Mouse (Mus musculus) heart, embryonic 16.5 days (tissue): Measurements from ENCODE around the gene Rap1gds1. TPM values are rescaled to one million over a fixed set of nuclear protein-coding genes. Genes with fewer than 3 reads are reported as not detected.

Source experiments
- ATAC-seq: fragments of 200-750 bp; cut with Nextera tagmentation; replicated peaks from 2 replicates; pipeline ENCODE4 v1.8.0; 2017; ENCODE audit warnings: moderate number of reproducible peaks; ENCODE audit not compliant: insufficient read depth, low FRiP score; ENCODE audit errors: extremely low read depth
- H3K27ac ChIP-seq: fragments of 300-500 bp; sonication (generic); 2 replicates; pipeline ENCODE4 v1.5.1; 2014; ENCODE audit warnings: mild to moderate bottlenecking, low read length, control low read depth, moderate library complexity
- H3K27me3 ChIP-seq: fragments of 300-500 bp; sonication (generic); 2 replicates; pipeline ENCODE4 v1.6.1; 2014; ENCODE audit warnings: low read length, mixed read lengths; ENCODE audit not compliant: control insufficient read depth, insufficient read depth
- H3K36me3 ChIP-seq: fragments of 300-500 bp; sonication (generic); 2 replicates; pipeline ENCODE4 v1.6.1; 2014; ENCODE audit not compliant: control insufficient read depth, insufficient read depth
- H3K4me1 ChIP-seq: fragments of 300-500 bp; sonication (generic); 2 replicates; pipeline ENCODE4 v1.6.1; 2014; ENCODE audit warnings: low read length, mixed read lengths; ENCODE audit not compliant: control insufficient read depth, insufficient read depth
- H3K4me2 ChIP-seq: fragments of 300-500 bp; sonication (generic); 2 replicates; pipeline ENCODE4 v1.6.1; 2014; ENCODE audit warnings: low read depth, mild to moderate bottlenecking, control low read depth, low read length
- H3K4me3 ChIP-seq: fragments of 300-500 bp; sonication (generic); 2 replicates; pipeline ENCODE4 v1.5.1; 2014; ENCODE audit warnings: mild to moderate bottlenecking, control low read depth, low read length
- H3K9ac ChIP-seq: fragments of 300-500 bp; sonication (generic); 2 replicates; pipeline ENCODE4 v1.6.1; 2014; ENCODE audit warnings: low read length, control low read depth
- H3K9me3 ChIP-seq: fragments of 300-500 bp; sonication (generic); replicated peaks from 2 replicates; pipeline ENCODE4 v1.6.1; 2016; ENCODE audit warnings: low read length; ENCODE audit not compliant: control insufficient read depth
- WGBS: fragments of 180-500 bp; shearing (Covaris S2); extraction: QIAGEN DNeasy Blood & Tissue Kit; methylation state at CpG from one replicate; pipeline ENCODE4 v1.1.7; 2014; 5-methylcytosine and 5-hydroxymethylcytosine counted together
- polyA plus RNA-seq: library from polyadenylated mRNA; unstranded; fragments of >200 nt; fragmentation: Nextera tagmentation; extraction: Ambion mirVana; gene quantifications from 2 replicates; pipeline ENCODE4 v1.2.1, GENCODE M21; 2015

Gene Rap1gds1
- polyA plus RNA-seq, 1 experiment from 2014 or later, result 56.2 TPM

DNA sequence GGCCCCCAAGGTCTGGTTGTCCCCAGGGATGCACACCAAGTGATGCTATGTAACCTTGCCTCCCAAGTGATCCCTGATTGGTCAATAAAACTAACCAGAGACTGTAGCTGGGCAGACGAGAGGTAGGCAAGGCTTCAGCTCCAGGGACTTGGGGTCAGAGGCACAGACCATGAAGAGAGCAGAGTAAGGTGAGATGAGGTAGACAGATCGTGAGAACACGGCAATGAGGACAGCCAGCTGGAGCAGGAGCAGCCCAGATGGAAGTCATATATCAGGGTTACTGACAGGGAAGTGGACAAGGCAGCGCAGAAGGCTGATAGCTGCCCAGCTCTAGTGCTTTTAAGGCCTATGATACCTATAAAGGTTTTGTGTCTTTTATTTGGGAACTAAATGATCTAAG is 5.5 kb downstream of the Rap1gds1 start:
- no peak for ATAC-seq
- 66% methylated on average over 4 of the region's 4 CpGs for WGBS

DNA sequence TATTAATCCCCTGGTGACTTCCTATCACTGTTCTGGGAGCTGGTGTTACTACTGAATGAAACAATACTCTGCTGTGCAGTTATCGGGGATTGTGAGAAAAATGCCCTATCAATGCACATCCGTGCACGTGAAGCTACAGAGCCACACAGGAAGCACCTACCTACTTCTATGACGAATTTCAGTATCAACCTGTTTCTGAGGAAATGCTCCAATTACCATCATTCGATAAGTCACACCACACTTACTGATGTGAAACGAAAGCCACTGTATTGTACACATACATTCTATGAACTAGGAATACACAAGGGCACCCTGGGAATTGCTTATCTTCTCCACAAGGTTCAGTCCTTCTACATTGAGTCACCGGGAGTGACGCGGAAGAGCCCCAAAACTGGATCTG is 10.9 kb downstream of the Rap1gds1 start:
- no peak for ATAC-seq
- H3K36me3 ChIP-seq, result peaks cover 3% of the 10 kb centered on the region; the same call in 1 of the 2 replicates
- H3K4me2 ChIP-seq, result no peak overlapping the region
- H3K4me1 ChIP-seq, result no peaks in the 10 kb centered on the region
- no peaks in the 10 kb centered on the region for H3K9me3 ChIP-seq
- no peak overlapping the region for H3K4me3 ChIP-seq
- WGBS, result 91% methylated on average over 9 of the region's 9 CpGs
- H3K9ac ChIP-seq, result no peak overlapping the region
- no peaks in the 10 kb centered on the region for H3K27me3 ChIP-seq
- no peak overlapping the region for H3K27ac ChIP-seq

More for the DNA sequence above, 5.5 kb downstream of the Rap1gds1 start:
- H3K4me2 ChIP-seq, result no peak overlapping the region
- no peak overlapping the region for H3K9ac ChIP-seq
- no peak overlapping the region for H3K27ac ChIP-seq
- peaks cover 11% of the 10 kb centered on the region for H3K4me1 ChIP-seq
- H3K27me3 ChIP-seq, result no peaks in the 10 kb centered on the region
- H3K9me3 ChIP-seq, result no peaks in the 10 kb centered on the region
- H3K36me3 ChIP-seq, result no peaks in the 10 kb centered on the region
- no peak overlapping the region for H3K4me3 ChIP-seq

DNA sequence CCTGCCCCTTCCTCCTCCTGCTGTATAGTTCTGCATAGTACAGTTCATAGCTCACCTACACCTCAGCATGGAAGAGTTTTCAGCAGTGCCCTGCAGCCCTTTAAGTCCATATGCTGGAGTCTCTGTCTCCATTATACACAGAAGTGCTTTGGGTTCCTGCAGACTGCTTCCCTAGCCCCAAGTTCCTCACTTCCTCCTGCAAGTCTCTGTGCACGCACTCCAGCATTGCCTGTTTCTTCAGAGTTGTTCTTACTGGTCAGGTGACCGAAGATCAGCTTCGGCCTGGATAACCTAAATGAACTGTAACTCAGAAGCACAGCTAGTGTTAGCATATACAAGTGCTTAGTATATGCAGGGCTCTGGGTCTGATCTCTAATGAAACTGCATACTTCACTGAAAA is 12.9 kb downstream of the Rap1gds1 start:
- H3K36me3 ChIP-seq, result peaks cover 3% of the 10 kb centered on the region; the same call in 1 of the 2 replicates
- no peaks in the 10 kb centered on the region for H3K9me3 ChIP-seq
- no peak overlapping the region for H3K4me2 ChIP-seq
- H3K4me3 ChIP-seq, result no peak overlapping the region
- WGBS, result 82% methylated on average over 3 of the region's 3 CpGs
- no peak for ATAC-seq
- no peak overlapping the region for H3K27ac ChIP-seq
- no peaks in the 10 kb centered on the region for H3K27me3 ChIP-seq
- no peak overlapping the region for H3K9ac ChIP-seq
- no peaks in the 10 kb centered on the region for H3K4me1 ChIP-seq

DNA sequence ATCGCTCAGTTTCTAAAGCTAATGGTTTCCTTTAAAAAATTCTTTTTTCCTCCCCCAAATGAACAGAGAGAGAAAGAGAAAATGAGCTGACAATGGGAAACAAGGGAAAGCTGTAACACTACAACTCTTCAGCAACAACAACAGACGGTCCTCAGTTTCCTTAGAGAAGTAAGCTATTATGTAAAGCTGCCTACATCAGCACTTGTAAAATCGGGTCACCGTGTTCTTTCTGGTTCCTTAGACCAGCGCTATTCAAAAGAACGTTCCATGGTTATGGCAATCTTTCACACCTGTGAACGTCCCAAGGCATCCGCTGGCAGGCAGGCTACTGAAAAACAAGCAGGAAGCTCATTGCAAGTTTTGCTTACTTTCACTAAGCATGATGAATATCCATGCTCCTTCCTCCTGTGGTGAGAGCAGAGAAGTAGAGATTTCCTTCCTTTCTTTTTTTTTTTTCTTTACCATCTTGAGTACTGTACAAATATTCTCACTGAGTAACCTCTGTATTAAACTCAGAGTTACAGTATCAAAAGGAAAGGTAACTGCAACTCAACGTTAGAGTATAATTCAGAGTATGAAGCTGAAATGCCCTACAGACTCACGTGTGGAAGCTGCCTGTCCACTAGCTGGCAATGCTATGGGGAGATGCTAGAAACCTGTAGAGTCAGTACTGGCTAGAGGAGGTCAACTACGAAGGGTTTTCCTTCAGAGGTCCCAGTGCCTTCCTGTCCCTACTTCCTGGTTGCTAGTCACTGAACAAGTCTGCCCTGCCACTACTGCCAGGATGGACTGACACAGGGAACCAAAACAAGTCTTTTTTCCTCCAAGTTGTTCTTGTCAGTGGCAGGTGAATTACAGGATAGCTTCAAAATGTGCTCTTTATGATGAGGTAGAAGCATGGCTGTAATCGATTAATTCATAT is 26.0 kb downstream of the Rap1gds1 start:
- Histone ChIP-seq H3K27me3 (no peaks in the 10 kb centered on the region), H3K9me3 (no peaks in the 10 kb centered on the region), H3K4me1 (no peaks in the 10 kb centered on the region), H3K4me3 (no peak overlapping the region), H3K36me3 (peaks cover 13% of the 10 kb centered on the region), H3K27ac (no peak overlapping the region), H3K9ac (no peak overlapping the region), H3K4me2 (no peak overlapping the region)
- 83% methylated on average over 12 of the region's 12 CpGs for WGBS
- ATAC-seq, result no peak

DNA sequence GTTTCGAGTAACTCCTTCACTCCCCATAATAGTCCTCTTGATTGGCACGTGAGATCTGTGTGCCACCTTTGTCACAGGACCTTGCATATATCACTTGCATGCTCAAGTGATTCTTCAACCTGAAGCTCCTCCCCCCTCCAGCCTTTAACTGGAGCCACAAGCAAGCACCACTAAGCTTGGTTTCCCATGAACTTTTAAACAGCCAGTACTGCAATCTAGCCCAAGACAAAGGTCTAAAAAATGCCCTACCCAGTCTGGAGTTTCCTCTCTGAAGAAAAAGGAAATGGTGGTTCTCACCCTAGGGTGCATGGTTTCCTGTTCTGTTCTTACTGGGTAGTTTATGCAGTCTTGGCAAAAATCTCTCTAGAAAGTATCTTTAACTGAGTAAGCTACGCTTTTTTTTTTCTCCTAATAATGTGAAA is 32.6 kb downstream of the Rap1gds1 start:
- ATAC-seq, result peak; percentile 73
- Histone ChIP-seq H3K4me3 (no peak overlapping the region), H3K9ac (no peak overlapping the region), H3K9me3 (peaks cover 6% of the 10 kb centered on the region; the same call in 1 of the 2 replicates), H3K27me3 (no peaks in the 10 kb centered on the region), H3K4me2 (no peak overlapping the region), H3K27ac (peak overlapping the region; percentile 45), H3K4me1 (peaks cover 7% of the 10 kb centered on the region; the same call in 1 of the 2 replicates), H3K36me3 (peaks cover 8% of the 10 kb centered on the region; the same call in 1 of the 2 replicates)
- 62% methylated on average over 3 of the region's 3 CpGs for WGBS

DNA sequence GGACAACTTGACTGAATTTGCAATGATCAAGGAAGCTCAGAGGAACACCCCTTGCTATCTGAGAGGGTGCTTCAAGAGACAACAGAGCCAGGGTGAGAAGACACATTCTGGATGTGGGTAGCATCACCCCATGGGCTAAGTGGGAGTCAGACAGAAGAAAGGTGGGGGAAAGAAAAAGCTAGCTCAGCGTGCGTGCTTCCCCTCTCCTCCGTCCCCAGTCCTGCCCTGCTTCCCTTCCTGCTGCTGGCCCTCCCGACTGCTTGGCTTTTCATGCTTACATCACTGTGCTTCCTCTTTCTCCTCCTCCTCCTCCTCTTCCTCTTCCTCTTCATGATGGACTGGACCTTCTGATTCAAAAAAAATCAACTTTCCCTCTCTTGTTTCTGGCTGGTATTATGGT is 33.1 kb downstream of the Rap1gds1 start:
- Histone ChIP-seq H3K4me1 (peaks cover 7% of the 10 kb centered on the region; the same call in 1 of the 2 replicates), H3K36me3 (peaks cover 8% of the 10 kb centered on the region; the same call in 1 of the 2 replicates), H3K9me3 (peaks cover 6% of the 10 kb centered on the region; the same call in 1 of the 2 replicates), H3K4me2 (no peak overlapping the region), H3K9ac (no peak overlapping the region), H3K4me3 (no peak overlapping the region), H3K27ac (peak overlapping the region; percentile 48; the same call in 1 of the 2 replicates), H3K27me3 (no peaks in the 10 kb centered on the region)
- ATAC-seq, result no peak
- 67% methylated on average over 4 of the region's 4 CpGs for WGBS

DNA sequence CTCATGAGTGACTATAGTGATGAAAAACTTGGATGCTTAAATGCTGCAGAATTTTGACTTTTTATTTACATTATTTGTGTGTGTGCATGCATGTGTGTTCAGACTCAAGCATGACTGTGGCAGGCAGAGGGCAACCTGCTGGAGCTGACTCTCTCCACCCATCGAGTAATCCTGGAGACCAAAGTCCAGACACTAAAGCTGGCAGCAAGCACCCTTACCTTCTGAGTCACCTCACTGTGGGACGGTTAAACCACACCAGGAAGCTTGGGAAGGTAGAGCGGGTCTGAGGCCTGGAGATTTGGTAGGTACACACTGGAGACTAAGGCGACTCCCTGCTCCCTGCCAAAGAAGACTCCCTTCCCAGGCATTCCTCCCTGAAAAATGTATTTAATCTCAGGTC is 38.0 kb downstream of the Rap1gds1 start:
- Histone ChIP-seq H3K9ac (no peak overlapping the region), H3K4me1 (no peaks in the 10 kb centered on the region), H3K4me3 (no peak overlapping the region), H3K27ac (no peak overlapping the region), H3K9me3 (peaks cover 9% of the 10 kb centered on the region), H3K4me2 (no peak overlapping the region), H3K36me3 (peaks cover 10% of the 10 kb centered on the region; the same call in 1 of the 2 replicates), H3K27me3 (no peaks in the 10 kb centered on the region)
- 82% methylated on average over 4 of the region's 4 CpGs for WGBS
- no peak for ATAC-seq

DNA sequence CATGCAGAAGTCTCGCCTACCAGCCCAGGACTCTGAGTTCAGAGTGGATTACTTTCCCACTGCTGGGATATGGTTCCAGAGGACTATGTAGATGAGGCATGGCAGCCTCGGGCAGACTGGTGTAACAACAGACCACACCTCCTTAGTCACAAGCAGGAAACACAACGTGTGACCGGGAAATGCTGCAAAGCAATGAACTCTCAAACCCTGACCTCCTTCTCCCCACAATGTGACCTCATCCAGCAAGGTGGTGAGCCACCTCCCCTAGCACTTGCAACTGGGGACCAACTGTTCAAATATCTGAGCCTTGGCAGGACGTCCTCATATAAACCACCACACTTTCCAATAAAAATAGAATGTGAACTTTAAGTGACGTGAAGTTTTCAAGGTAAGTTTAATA is 41.8 kb downstream of the Rap1gds1 start:
- H3K36me3 ChIP-seq, result peaks cover 3% of the 10 kb centered on the region; the same call in 1 of the 2 replicates
- H3K27ac ChIP-seq, result no peak overlapping the region
- no peaks in the 10 kb centered on the region for H3K4me1 ChIP-seq
- no peak overlapping the region for H3K9ac ChIP-seq
- peaks cover 3% of the 10 kb centered on the region for H3K9me3 ChIP-seq
- WGBS, result 84% methylated on average over 6 of the region's 6 CpGs
- H3K4me2 ChIP-seq, result no peak overlapping the region
- no peaks in the 10 kb centered on the region for H3K27me3 ChIP-seq
- no peak overlapping the region for H3K4me3 ChIP-seq
- ATAC-seq, result no peak

DNA sequence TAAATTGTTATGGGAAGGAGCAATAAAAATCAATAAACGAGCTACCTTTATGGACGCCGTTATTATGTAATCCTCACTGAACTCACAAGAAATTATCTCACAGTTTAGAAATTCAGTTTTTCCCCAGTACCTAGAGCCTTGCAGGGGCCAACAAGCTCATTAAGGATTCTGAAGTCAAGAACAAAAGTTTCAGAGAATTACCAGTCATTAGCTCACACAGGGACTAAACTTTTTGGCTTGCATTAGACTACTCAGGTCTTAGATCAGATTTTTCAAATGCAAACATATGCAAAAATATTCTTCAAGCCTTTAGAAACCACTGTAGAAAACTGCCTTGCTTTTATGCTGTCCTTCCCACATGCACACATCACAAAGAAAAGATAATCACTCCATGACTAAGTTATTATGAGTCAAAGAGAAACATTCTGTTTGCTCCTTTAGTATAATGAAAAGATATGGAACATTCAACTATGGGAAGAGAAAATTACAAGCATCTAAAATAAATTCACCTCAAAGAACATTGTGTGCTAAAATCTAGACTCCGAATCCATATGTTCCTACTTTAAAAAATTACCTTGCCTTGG is 44.3 kb downstream of the Rap1gds1 start:
- Histone ChIP-seq H3K4me1 (no peaks in the 10 kb centered on the region), H3K4me2 (no peak overlapping the region), H3K4me3 (no peak overlapping the region), H3K27ac (no peak overlapping the region), H3K36me3 (peaks cover 6% of the 10 kb centered on the region; the same call in 1 of the 2 replicates), H3K27me3 (no peaks in the 10 kb centered on the region), H3K9ac (no peak overlapping the region), H3K9me3 (peaks cover 3% of the 10 kb centered on the region)
- 98% methylated on average over 4 of the region's 4 CpGs for WGBS
- ATAC-seq, result no peak
